In the genomic region with DNA sequence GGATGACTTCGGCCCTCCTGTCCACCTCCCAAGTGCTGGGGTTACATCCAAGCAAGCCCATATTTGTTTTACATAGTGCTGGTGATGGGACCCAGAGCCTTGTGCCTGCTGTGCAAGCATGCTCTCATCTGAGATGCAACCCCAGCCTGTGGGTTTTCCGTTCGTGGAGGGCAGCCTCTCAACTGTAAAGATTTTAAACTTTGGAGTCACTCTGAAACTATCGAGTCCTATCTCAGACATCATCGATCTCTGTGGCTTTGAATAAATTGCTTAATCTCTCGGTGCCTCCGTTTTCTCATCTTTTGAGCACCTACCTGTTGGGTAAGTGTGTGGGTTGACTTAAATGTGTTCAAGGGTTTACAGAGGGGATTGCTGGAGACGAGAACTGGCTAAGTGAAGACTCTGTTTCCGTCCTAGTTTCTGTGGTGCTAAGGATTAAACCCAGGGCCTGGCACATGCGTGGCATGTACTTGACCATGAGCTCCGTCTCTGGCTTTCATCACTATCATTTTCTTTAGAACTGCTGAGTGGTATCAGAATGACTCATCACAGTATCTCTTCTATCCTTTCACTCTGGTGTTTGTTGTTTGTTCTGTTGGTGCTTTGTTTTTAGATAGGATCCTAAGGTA, we compare ENCODE assay signal across 18 mouse cellular contexts.
"Had no signal": no experiment of that assay in that cellular context is flagged by ENCODE, and none has a peak within 500 bp of the region (broad histone marks: within the 10 kb centered on the region; RNA-seq: fewer than 3 reads in every experiment).

No protein-coding gene starts in this region.

- H3K4me3 ChIP-seq: left cerebral cortex, adult 2 months; liver, embryonic 13.5 days; midbrain, embryonic 15.5 days; neural tube, embryonic 13.5 days had no signal

- H3K4me1 ChIP-seq: liver, embryonic 13.5 days; midbrain, embryonic 15.5 days; neural tube, embryonic 13.5 days had no signal

- H3K9ac ChIP-seq: liver, embryonic 13.5 days; midbrain, embryonic 15.5 days; neural tube, embryonic 13.5 days had no signal

- H3K4me2 ChIP-seq: liver, embryonic 13.5 days; midbrain, embryonic 11.5 days; midbrain, embryonic 15.5 days; neural tube, embryonic 13.5 days had no signal

- H3K27me3 ChIP-seq: liver, embryonic 13.5 days; midbrain, embryonic 15.5 days; neural tube, embryonic 13.5 days had no signal

- H3K36me3 ChIP-seq: liver, embryonic 13.5 days; midbrain, embryonic 15.5 days; neural tube, embryonic 13.5 days had no signal

- H3K9me3 ChIP-seq: liver, embryonic 13.5 days; midbrain, embryonic 15.5 days; neural tube, embryonic 13.5 days had no signal

- H3K27ac ChIP-seq: kidney, postnatal 0 days; left cerebral cortex, adult 2 months; liver, embryonic 13.5 days; midbrain, embryonic 15.5 days; neural tube, embryonic 13.5 days had no signal

- DNase-seq: kidney, adult 2 months; kidney, postnatal 25 days; layer of hippocampus, postnatal 36 days; liver, embryonic 13.5 days; lung, adult 2 months; lung, postnatal 14 days; lung, postnatal 4 days; retina, postnatal 1 day; right cerebral cortex, postnatal 25 days; spleen, adult 18-20 months; thymus, adult 18-20 months; thymus, postnatal 14 days; thymus, postnatal 4 days had no signal

- ATAC-seq: midbrain, embryonic 15.5 days had no signal
